Mouse (Mus musculus): Measurements from ENCODE around the gene Ddx50.

Ddx50 gene

GRCm38 (mm10) chr10:62650881-62651810 is at the start of gene Ddx50:
Ddx50 (minus strand) TSS chr10:62651218.
- peak; percentile 100 for DNase-seq

- DNase-seq: no peak
Observed at GRCm38 (mm10) chr10:62692771-62693170, 41.8 kb upstream of the Ddx50 start.

GRCm38 (mm10) chr10:62692244-62692643 is 41.2 kb upstream of the Ddx50 start:
- DNase-seq: no peak

- peak; percentile 76 for DNase-seq
Observed at GRCm38 (mm10) chr10:62687032-62687674, 36.1 kb upstream of the Ddx50 start.

GRCm38 (mm10) chr10:62683043-62683442 is 32.0 kb upstream of the Ddx50 start:
- DNase-seq: no peak

- DNase-seq: no peak
Observed at GRCm38 (mm10) chr10:62679833-62680232, 28.8 kb upstream of the Ddx50 start.

- DNase-seq: no peak
Observed at GRCm38 (mm10) chr10:62677329-62677728, 26.3 kb upstream of the Ddx50 start.

GRCm38 (mm10) chr10:62676196-62676595 is 25.2 kb upstream of the Ddx50 start:
- DNase-seq: no peak

- no peak for DNase-seq
Observed at GRCm38 (mm10) chr10:62672359-62672758, 21.3 kb upstream of the Ddx50 start.

- DNase-seq: no peak
Observed at GRCm38 (mm10) chr10:62669245-62669644, 18.2 kb upstream of the Ddx50 start.

- no peak for DNase-seq
Observed at GRCm38 (mm10) chr10:62668463-62668862, 17.4 kb upstream of the Ddx50 start.

- DNase-seq: no peak
Observed at GRCm38 (mm10) chr10:62668043-62668442, 17.0 kb upstream of the Ddx50 start.

GRCm38 (mm10) chr10:62664963-62665590 is 14.1 kb upstream of the Ddx50 start:
- DNase-seq: peak; percentile 20

GRCm38 (mm10) chr10:62664171-62664570 is 13.2 kb upstream of the Ddx50 start:
- no peak for DNase-seq

- DNase-seq: no peak
Observed at GRCm38 (mm10) chr10:62656711-62657110, 5.7 kb upstream of the Ddx50 start.

GRCm38 (mm10) chr10:62651961-62652360 is 943 bp upstream of the Ddx50 start:
- DNase-seq: no peak

- no peak for DNase-seq
Observed at GRCm38 (mm10) chr10:62650358-62650782, 648 bp downstream of the Ddx50 start.

- no peak for DNase-seq
Observed at GRCm38 (mm10) chr10:62604161-62604560, 46.9 kb downstream of the Ddx50 start.

GRCm38 (mm10) chr10:62603233-62604030 is 47.6 kb downstream of the Ddx50 start:
- DNase-seq: no peak

- peak; percentile 96 for DNase-seq
Observed at GRCm38 (mm10) chr10:62602177-62603040, 48.6 kb downstream of the Ddx50 start, which contains the start of gene Ddx21. Ddx21 (minus strand) TSS chr10:62602281.

- no peak for DNase-seq
Observed at GRCm38 (mm10) chr10:62601833-62602176, 49.2 kb downstream of the Ddx50 start.

All from embryo, embryonic 11 days (tissue).